Mouse (Mus musculus) heart, postnatal 0 days (tissue): Measurements from ENCODE around the gene Slc48a1.

Experiments
- CTCF ChIP-seq: IDR thresholded peaks from 2 replicates; pipeline ENCODE4 v1.5.1; 2016; ENCODE audit warnings: antibody characterized with exemption, control low read depth, low read depth
- EP300 ChIP-seq: IDR thresholded peaks from 2 replicates; pipeline ENCODE4 v1.6.1; 2016; ENCODE audit warnings: antibody characterized with exemption, low read depth

- no peak for TF ChIP-seq CTCF
- TF ChIP-seq EP300 = no peak
Measured at GRCm38 (mm10) chr15:97786412-97787112, 8.2 kb downstream of the Slc48a1 start.
